Mouse (Mus musculus) ES-E14 (cell line): Measurements from ENCODE around the gene Gm3252. TPM values are rescaled to one million over a fixed set of nuclear protein-coding genes. Genes with fewer than 3 reads are reported as not detected.
"Not testable (repeated sequence)": the region's sequence is repeated elsewhere in the genome, so short reads cannot be mapped to it uniquely, and the experiment has no call there.

Source experiments
- DNase-seq: peaks from one replicate; pipeline ENCODE4 v3.0.0-alpha.2; 2013; ENCODE audit warnings: low read depth, low spot score
- H3K27ac ChIP-seq: 2 replicates; pipeline ENCODE4 v1.5.1; 2012; ENCODE audit warnings: low read depth, mild to moderate bottlenecking, low read length, moderate library complexity, mixed read lengths; ENCODE audit not compliant: poor library complexity, insufficient read depth, severe bottlenecking
- H3K36me3 ChIP-seq: 2 replicates; pipeline ENCODE4 v1.6.1; 2012; ENCODE audit warnings: mild to moderate bottlenecking, low read length, moderate library complexity, mixed read lengths; ENCODE audit not compliant: control insufficient read depth, poor library complexity, insufficient read depth, severe bottlenecking
- H3K4me1 ChIP-seq, 2 experiments: fragments of 150-350 bp in 1 of 2; sonication (generic) in 1 of 2; 2 replicates each; pipeline ENCODE4 v1.6.1; 2012; ENCODE audit warnings: low read length in 2 of 2, mild to moderate bottlenecking in 1 of 2, mixed read lengths in 1 of 2; ENCODE audit not compliant: control insufficient read depth in 2 of 2, insufficient read depth in 2 of 2, poor library complexity in 1 of 2
- H3K4me3 ChIP-seq, 2 experiments: fragments of 150-350 bp in 1 of 2; sonication (generic) in 1 of 2; 2 replicates each; pipeline ENCODE4 v1.5.1; 2012; ENCODE audit warnings: low read length in 2 of 2, low read depth in 1 of 2, mild to moderate bottlenecking in 1 of 2, mixed read lengths in 1 of 2; ENCODE audit not compliant: insufficient read depth in 1 of 2, poor library complexity in 1 of 2, severe bottlenecking in 1 of 2
- H3K9ac ChIP-seq: 2 replicates; pipeline ENCODE4 v1.6.1; 2012; ENCODE audit warnings: low read depth, mild to moderate bottlenecking, low read length, mixed read lengths; ENCODE audit not compliant: poor library complexity, insufficient read depth, severe bottlenecking
- H3K9me3 ChIP-seq: fragments of 150-350 bp; sonication (generic); 2 replicates; pipeline ENCODE4 v1.6.1; 2012; ENCODE audit warnings: low read depth, mild to moderate bottlenecking, low read length; ENCODE audit not compliant: control insufficient read depth, insufficient read depth
- in situ Hi-C, 2 experiments: fragments of 600-800 bp; cut with MboI; formaldehyde crosslinking; loops; one replicate each; pipeline ENCODE4 v1.15.1; 2025; ENCODE audit warnings: low sequenced_read_pairs in 2 of 2, inconsistent platforms in 1 of 2; ENCODE audit not compliant: unreplicated experiment in 2 of 2
- total RNA-seq: library from RNA; depleted of rRNA; stranded (reverse); fragments of 300-350 nt; gene quantifications from 2 replicates; pipeline ENCODE4 v1.2.3, GENCODE M21; 2012; rRNA removed

The Gm3252 gene
- total RNA-seq = 0.22 and 0.26 TPM in 2 replicates

DNA sequence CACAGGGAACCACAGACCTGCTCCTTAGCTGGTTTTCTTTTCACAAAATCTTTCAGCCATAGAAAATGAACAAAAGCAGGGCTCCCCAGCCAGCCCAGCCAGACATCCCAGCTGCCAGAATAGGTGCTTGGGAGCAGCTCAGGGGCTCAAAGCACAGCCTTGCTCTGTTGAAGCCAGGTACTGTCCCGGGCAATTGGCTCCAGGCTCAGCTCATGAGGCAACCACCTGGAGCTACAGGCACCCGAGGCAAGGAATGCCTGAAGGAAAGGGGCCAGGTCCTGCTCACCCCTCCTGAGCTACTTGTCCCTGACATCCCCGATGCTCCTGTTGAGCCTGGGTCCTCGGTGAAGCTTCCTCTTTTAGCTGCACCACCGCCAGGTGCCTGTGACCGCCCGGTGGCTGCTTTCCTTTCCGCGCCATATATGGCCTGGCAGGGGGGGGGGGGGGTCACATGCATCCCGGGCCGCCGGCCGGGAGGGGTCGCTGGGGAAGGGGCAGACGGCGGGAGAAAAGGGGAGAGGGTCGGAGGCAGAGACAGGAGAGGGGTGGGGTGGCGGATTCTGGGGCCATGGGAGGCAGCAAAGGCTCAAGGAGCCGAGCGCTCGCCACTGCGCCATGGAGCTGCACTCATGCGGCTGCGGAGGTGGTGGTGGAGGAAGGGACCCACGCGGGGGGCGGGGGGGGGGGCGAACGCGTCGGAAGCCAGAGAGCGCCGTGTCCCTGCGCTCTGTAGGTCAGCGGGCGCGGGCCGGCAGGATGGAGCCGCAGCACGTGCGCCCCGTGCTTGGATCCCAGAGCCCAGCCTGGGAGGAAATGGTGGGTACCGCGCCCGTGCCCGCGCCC is at the start of gene Gm3252:
Gm3252 (plus strand) TSS at position 738 of the 843 bp plus-strand sequence.
- peak within 1 kb of the TSS in 1 of 2 experiments; percentile 35; a peak in 2 of 4 replicates for H3K4me3 ChIP-seq
- in situ Hi-C loops, H3K4me1 ChIP-seq, H3K36me3 ChIP-seq, H3K9me3 ChIP-seq, H3K27ac ChIP-seq: not testable (repeated sequence)
- peak within 1 kb of the TSS; percentile 20 for H3K9ac ChIP-seq
- DNase-seq = peak; percentile 40

GRCm38 (mm10) chr14:4708938-4709337 is 17.6 kb upstream of the Gm3252 start, which contains the start of gene Gm7876:
Gene Gm7876, plus strand, starts transcription at chr14:4709238.
- H3K36me3 ChIP-seq, H3K9ac ChIP-seq, H3K9me3 ChIP-seq, H3K4me1 ChIP-seq, H3K27ac ChIP-seq, H3K4me3 ChIP-seq, in situ Hi-C loops, DNase-seq: not testable (repeated sequence)

DNA sequence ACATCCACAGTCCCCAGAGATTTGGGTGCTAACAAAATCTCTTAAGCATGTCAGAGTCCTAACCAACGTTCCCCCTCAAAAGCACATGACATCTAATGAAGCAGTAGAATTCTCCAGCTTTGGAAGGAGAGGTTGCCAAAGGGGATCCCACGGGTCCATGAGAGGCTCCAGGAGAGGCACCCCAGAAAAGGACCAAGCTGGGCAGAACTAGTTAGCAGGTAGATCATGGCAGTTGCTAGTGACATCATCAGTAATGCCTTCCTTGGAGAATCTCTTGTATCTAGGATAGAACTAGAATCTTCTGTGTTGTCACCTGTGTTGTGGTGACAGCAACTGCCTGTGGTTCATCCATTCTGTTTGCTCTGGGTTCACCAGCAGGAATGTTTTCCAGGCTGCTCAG is 49.5 kb downstream of the Gm3252 start, which contains the start of gene Gm9602:
Gm9602 (plus strand) TSS at position 301 of the 400 bp plus-strand sequence.
- H3K9ac ChIP-seq, DNase-seq, H3K4me1 ChIP-seq, H3K9me3 ChIP-seq, H3K36me3 ChIP-seq, H3K4me3 ChIP-seq, H3K27ac ChIP-seq, in situ Hi-C loops: not testable (repeated sequence)

Other genes with a start within 250 kb of the Gm3252 start
- not detected in 2 replicates for gene Gm3182, start 245.0 kb upstream of the Gm3252 start, total RNA-seq
- not detected in 2 replicates for gene Gm3047, start 171.4 kb upstream of the Gm3252 start, total RNA-seq
- 0.18 TPM in 1 of 2 replicates, not detected in the other for gene Gm8159, start 94.4 kb upstream of the Gm3252 start, total RNA-seq
- 0.26 and 0.40 TPM in 2 replicates for gene Gm3239, start 62.6 kb upstream of the Gm3252 start, total RNA-seq
- not detected in 2 replicates for gene Gm7876, start 17.5 kb upstream of the Gm3252 start, total RNA-seq
- gene Gm9602, start 49.6 kb downstream of the Gm3252 start, total RNA-seq = not detected in 2 replicates
- gene Gm3269, start 111.3 kb downstream of the Gm3252 start, total RNA-seq = not detected in 2 replicates
- gene Gm3264, start 128.8 kb downstream of the Gm3252 start, total RNA-seq = 0.79 TPM in 1 of 2 replicates, not detected in the other
- gene Gm3278, start 165.6 kb downstream of the Gm3252 start, total RNA-seq = not detected in 2 replicates